Mouse (Mus musculus): ENCODE data around the gene Xpc.
"Not testable (repeated sequence)": the region's sequence is repeated elsewhere in the genome, so short reads cannot be mapped to it uniquely, and the experiment has no call there.

Gene Xpc

GRCm38 (mm10) chr6:91473805-91474440 is 41.8 kb downstream of the Xpc start:
- in situ Hi-C loops (cut with MboI, MseI): no loop called here

DNA sequence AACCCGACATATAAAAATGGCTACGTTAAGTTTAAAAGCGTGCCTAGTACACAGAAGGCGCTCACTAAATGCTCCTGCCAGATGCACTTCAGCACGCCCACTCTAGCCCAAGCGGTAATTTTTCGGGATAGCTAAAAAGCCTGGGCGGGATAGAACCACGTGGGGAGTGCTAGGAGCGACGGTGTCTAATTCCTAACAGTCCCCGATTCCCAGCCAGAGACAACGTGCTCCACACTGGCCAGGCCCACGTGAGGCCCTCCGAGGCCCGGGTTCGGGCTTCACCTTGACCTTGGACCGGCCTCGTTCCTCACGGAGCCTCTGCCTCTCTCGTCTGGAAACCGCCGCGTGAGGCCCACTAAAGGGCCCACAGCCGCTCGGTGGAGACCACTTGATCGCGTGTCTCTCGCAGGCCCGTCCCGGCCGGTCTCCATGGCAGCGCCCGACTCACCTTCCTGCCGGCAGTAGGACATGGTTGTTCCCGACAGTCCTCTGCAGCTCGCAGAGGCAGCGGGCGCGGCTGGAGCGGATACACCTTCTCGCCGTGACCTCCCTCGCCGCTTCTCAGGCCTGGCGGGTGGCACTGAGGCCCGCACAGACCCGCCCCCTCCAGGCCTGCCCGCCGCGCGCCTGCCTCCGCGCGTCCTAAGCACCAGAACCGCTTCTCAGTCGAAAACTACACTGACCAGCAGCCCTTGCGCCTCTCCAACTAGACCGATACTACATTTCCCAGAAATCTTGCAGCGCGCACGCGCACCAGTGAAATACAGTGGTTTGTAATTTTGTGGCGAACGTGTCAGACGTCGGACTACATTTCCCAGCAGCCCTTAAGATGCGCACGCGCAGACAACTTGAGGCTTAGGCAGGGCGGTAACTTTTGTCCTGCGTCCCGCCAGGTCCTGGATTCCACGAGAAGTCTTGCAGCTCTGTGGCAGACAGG is 42.6 kb downstream of the Xpc start, which contains the start of the genes Chchd4 and Tmem43:
Chchd4 (minus strand) TSS at position 679 of the 937 bp plus-strand sequence.
Tmem43 (plus strand) TSS at position 836 of the 937 bp plus-strand sequence.
- in situ Hi-C loops (cut with MboI, MseI): no loop called here

DNA sequence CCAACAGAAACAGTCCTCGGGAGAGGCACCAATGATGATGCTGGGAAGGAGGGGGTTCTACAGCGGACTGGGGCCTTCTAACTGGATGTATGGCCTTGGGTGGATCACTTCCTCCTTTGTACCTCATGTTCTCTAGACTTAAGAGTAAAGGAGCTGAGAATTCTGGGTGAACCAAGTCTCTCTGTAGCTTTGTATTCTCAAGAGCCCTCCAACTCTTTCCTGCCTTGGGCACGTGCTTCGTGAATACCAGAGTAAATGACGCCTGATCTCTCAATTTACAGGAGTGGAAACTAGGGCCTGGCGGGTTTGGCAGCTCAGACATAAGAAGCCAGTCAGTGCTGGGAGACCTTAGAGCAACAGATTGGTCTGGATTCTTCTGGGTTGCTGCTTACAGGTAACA is 43.4 kb downstream of the Xpc start:
- in situ Hi-C loops (cut with MboI, MseI): no loop called here

- in situ Hi-C loops (cut with MboI, MseI): not testable (repeated sequence)
Measured at GRCm38 (mm10) chr6:91471427-91471826, 44.3 kb downstream of the Xpc start.

GRCm38 (mm10) chr6:91470712-91471111 is 45.0 kb downstream of the Xpc start:
- in situ Hi-C loops (cut with MboI, MseI): no loop called here

DNA sequence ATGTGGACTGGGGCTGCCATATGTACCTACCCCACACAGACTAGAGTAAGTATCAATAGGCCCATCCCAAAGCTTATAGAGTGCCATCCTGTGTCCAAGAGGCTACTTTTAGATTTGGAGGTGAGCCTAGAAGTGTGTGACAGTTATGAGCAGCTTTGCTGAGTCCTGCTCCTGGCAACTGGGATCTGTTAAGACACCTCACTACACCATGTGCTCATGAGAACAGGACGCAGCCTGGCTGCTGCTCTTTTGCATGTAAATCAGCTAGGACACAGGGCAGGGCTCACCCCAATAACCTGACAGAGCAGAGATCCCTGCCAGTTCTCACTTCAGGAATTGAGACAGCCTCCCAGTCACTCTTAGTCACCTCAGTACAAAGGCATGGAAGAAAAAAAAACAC is 48.6 kb downstream of the Xpc start:
- in situ Hi-C loops (cut with MboI, MseI): loop anchor here in 1 of 2 experiments (5.0 kb wide), 1 partner anchor 35 kb away; no protein-coding TSS in a partner anchor

GRCm38 (mm10) chr6:91465756-91466155 is 49.9 kb downstream of the Xpc start:
- in situ Hi-C loops (cut with MboI, MseI): loop anchor here in 1 of 2 experiments (5.0 kb wide), 1 partner anchor 37 kb away; no protein-coding TSS in a partner anchor

GRCm38 (mm10) chr6:91459471-91459870 is 56.2 kb downstream of the Xpc start:
- in situ Hi-C loops (cut with MboI, MseI): no loop called here

DNA sequence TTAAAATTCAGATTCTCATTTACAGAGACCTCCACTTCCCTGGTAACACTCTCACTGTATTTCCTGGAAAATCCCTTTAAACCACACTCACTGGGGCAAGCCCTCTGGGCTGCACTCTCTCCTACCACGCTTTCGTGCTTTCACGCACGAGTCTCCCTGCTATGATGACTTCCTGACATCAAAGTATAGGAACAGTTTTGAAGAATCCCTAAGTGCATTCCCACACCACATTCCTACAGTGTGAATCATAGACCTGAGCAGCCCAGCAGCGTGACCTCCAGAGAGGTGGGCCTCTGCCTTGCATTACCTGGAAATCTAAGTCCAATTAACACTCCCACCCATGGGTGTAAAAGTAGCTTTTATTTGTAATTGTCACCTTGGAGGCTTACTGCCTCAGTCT is 61.1 kb downstream of the Xpc start:
- in situ Hi-C loops (cut with MboI, MseI): no loop called here

GRCm38 (mm10) chr6:91452056-91452455 is 63.6 kb downstream of the Xpc start:
- in situ Hi-C loops (cut with MboI, MseI): no loop called here

DNA sequence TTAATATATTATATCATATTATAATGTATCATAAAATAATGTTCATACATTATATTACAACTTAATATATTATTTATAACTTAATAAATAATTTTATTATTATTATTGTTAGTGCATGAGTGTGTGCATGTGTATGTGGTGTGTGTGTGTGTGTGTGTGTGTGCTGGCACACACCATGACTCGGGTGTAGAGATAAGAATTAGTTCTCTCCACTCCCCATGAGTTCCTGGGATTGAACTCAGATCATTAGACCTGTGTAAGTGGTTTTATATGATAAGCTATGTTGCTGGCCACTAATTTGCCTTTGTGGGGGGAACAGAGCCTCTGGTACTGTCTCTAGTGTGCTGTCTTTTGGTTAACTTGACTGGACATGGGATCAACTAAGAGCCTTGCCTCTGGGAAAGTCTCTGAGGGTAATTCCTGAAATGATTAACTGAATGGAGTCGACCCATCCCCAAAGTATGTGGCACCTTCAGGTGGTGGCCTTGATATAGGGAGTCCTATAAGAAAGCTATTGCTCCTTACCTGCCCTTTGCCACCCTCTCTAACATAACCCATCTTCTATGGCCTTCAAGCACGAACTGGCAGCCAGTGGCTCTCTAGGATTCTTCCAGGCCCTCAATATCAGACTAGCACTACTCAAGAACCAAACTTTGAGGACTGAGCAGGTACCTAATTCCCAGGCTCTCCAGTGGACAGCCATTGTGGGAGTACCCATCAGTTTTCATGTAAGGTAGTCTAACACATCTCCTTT is 66.0 kb downstream of the Xpc start:
- in situ Hi-C loops (cut with MboI, MseI): no loop called here

DNA sequence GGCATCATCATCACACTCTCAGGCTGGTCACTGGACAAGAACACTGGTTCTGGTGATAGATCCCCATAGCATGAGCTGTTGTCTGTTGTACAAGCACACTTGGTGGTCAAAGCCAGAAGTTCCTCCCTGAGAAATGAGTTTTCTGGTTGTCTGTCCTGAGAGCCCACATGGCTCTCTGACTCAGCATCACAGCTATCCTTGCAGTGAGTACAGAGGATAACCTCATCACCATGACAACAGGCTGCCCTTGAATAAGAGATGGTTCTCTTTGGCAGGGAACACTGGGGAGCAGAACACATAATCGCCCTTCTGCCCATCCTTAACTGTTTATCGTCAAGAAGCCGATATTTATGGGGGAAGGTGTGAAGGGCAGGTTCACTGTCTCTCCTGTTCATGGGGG is 70.4 kb downstream of the Xpc start:
- in situ Hi-C loops (cut with MboI, MseI): no loop called here

DNA sequence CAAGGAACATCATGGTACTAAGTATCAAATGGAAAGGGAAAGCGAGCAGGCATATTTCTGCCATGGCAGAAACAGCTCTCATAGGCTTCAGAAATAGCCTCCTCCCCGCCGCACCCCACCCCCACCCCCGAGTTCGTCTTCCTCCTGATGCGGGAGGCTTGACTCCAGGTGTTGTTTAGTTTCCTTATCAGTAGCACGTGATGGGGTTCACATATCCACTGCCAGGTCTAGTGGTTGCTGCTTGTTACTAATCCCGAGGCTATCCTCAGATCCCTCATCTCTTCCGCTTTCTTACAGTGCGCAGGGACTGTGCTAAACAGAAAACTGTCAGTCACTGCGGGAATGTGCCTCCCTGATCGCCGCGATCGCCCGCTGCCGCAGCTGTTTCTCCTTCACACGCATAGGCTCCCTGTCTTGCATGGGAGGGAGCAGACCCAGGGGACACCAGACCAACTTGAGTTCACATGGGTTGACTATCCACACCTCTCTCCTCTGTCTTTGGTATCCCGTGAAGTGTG is 74.5 kb downstream of the Xpc start:
- in situ Hi-C loops (cut with MboI, MseI): loop anchor here in 1 of 2 experiments (5.0 kb wide), 1 partner anchor 76 kb away; the partner anchor contains the start of genes Lsm3 and Xpc

DNA sequence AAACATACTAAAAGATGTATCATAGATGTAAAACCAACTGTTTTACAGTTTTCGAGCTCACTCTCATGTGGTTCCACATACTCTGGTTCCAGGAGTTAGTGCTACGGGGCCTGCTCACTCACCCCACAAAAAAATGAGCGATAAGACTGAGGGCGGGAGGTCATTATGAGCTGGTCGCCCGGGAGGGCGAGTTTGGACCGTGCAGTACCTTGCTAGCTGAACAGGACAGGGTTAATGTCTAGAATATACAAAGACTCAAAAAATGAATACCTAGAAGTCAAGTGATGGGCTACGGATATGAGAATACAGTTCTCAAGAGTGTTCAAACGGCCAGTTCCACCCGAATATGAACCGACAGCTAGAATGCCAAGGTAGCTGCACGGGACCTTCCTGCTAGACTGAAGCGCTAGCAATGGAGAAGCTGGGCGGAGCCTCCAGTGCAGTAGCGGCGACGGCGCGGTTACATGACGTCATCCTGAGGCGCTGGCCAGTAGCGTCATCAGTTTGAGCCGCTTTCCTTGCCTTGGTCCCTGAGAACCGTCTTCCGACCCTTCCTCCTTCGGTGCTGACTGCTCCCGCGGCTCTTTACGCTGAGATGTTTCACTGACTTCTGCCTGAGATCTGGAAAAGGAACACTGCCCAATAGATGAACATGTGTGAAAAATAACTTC is 75.1 kb downstream of the Xpc start:
- in situ Hi-C loops (cut with MboI, MseI): loop anchor here in 1 of 2 experiments (5.0 kb wide), 1 partner anchor 77 kb away; the partner anchor contains the start of genes Lsm3 and Xpc
